Mouse (Mus musculus) lung, embryonic 16.5 days (tissue): ENCODE measurements around the gene Rhod. TPM values are rescaled to one million over a fixed set of nuclear protein-coding genes. Genes with fewer than 3 reads are reported as not detected.
"Not testable (repeated sequence)": the region's sequence is repeated elsewhere in the genome, so short reads cannot be mapped to it uniquely, and the experiment has no call there.

Experiments
- ATAC-seq: fragments of 200-750 bp; cut with Nextera tagmentation; 2 replicates; pipeline ENCODE4 v1.8.0; 2017; ENCODE audit warnings: low read depth, mild to moderate bottlenecking, moderate library complexity
- H3K27ac ChIP-seq: fragments of 300-500 bp; sonication (generic); 2 replicates; pipeline ENCODE4 v1.5.1; 2014; ENCODE audit warnings: mild to moderate bottlenecking, control low read depth, low read length
- H3K27me3 ChIP-seq: fragments of 300-500 bp; sonication (generic); 2 replicates; pipeline ENCODE4 v1.6.1; 2014; ENCODE audit warnings: low read depth, low read length, mixed read lengths; ENCODE audit not compliant: control insufficient read depth, insufficient read depth
- H3K36me3 ChIP-seq: fragments of 300-500 bp; sonication (generic); 2 replicates; pipeline ENCODE4 v1.6.1; 2014; ENCODE audit warnings: low read length; ENCODE audit not compliant: control insufficient read depth, insufficient read depth
- H3K4me1 ChIP-seq: fragments of 300-500 bp; sonication (generic); replicated peaks from 2 replicates; pipeline ENCODE4 v1.6.1; 2014; ENCODE audit warnings: low read length, mixed read lengths; ENCODE audit not compliant: control insufficient read depth, insufficient read depth
- H3K4me2 ChIP-seq: fragments of 300-500 bp; sonication (generic); 2 replicates; pipeline ENCODE4 v1.6.1; 2014; ENCODE audit warnings: low read depth, low read length, control low read depth
- H3K4me3 ChIP-seq: fragments of 300-500 bp; sonication (generic); 2 replicates; pipeline ENCODE4 v1.5.1; 2014; ENCODE audit warnings: mild to moderate bottlenecking, low read length, control low read depth
- H3K9ac ChIP-seq: fragments of 300-500 bp; sonication (generic); 2 replicates; pipeline ENCODE4 v1.6.1; 2014; ENCODE audit warnings: low read length, control low read depth
- H3K9me3 ChIP-seq: fragments of 300-500 bp; sonication (generic); 2 replicates; pipeline ENCODE4 v1.6.1; 2016; ENCODE audit warnings: low read length; ENCODE audit not compliant: control insufficient read depth
- WGBS: fragments of 180-500 bp; shearing (Covaris S2); extraction: QIAGEN DNeasy Blood & Tissue Kit; methylation state at CpG from one replicate; pipeline ENCODE4 v1.1.7; 2014; 5-methylcytosine and 5-hydroxymethylcytosine counted together
- polyA plus RNA-seq: library from polyadenylated mRNA; unstranded; fragments of >200 nt; fragmentation: Nextera tagmentation; extraction: Ambion mirVana; gene quantifications from 2 replicates; pipeline ENCODE4 v1.2.1, GENCODE M21; 2015

Gene Rhod
- polyA plus RNA-seq, 1 experiment from 2014 or later, result 34.9 TPM

DNA sequence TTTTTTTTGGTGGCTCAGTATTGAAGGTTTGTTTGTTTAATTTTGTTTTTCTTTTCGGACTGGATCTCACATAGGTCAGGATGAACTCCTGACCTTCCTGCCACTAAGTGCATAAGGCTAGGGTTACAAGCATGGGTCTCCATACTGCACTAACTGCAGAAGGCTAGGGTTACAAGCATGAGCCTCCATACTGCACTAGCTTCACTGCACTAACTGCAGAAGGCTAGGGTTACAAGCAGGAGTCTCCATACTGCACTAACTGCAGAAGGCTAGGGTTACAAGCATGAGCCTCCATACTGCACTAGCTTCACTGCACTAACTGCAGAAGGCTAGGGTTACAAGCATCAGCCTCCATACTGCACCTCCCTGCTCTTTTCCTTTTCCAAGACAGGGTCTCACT is 14.8 kb upstream of the Rhod start:
- not testable (repeated sequence) for H3K9me3 ChIP-seq, ATAC-seq, H3K9ac ChIP-seq, H3K27ac ChIP-seq, H3K27me3 ChIP-seq, H3K4me1 ChIP-seq, H3K4me3 ChIP-seq, H3K36me3 ChIP-seq, H3K4me2 ChIP-seq
- WGBS, result 19% methylated on average over 1 of the region's 1 CpGs

DNA sequence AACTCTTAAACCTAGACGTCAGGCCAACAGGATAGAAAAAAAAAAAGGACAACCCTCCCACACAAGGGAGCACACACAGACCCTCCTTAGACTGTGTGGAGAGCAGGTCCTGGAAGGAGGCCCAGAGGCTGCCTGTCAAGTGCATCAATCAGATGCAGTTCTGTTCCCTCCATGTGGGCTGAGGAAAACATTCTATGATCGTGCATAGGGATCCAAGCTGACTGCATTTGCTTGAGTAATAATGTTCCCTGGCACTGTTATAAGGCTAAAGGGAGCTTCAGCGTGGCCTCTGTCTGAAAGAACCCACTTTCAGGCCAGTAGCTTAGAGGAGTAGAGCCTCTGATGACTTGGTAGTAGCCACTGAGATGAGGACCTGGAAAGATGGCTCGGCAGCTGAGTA is 13.3 kb upstream of the Rhod start:
- Histone ChIP-seq H3K27ac (no peak overlapping the region), H3K4me3 (no peak overlapping the region), H3K9me3 (no peaks in the 10 kb centered on the region), H3K36me3 (no peaks in the 10 kb centered on the region), H3K4me1 (no peaks in the 10 kb centered on the region), H3K9ac (no peak overlapping the region), H3K4me2 (no peak overlapping the region), H3K27me3 (no peaks in the 10 kb centered on the region)
- 39% methylated on average over 4 of the region's 4 CpGs for WGBS
- ATAC-seq, result no peak

DNA sequence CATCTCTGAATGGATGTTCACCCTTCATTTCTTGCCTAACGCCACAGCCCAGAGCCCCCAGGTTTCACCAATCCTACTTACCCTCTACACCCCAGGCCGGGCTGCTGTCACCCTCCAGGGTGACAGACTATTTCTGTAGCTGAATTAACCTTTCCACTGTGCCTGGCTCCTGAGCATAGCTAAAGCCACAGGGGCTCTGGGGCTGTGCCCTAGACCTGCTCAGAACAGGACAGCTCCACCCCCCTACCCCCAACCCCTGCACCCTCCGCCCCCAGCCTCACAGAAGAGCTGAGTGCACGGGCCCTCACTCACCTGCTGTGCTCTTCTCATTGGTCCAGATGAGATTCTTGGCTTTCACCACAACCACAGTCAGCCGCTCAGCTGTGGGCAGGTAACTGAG is 12.7 kb upstream of the Rhod start:
- Histone ChIP-seq H3K4me1 (no peaks in the 10 kb centered on the region), H3K4me3 (no peak overlapping the region), H3K27me3 (no peaks in the 10 kb centered on the region), H3K9me3 (no peaks in the 10 kb centered on the region), H3K36me3 (no peaks in the 10 kb centered on the region), H3K27ac (no peak overlapping the region), H3K4me2 (no peak overlapping the region), H3K9ac (no peak overlapping the region)
- WGBS, result 30% methylated on average over 5 of the region's 5 CpGs
- ATAC-seq, result no peak

DNA sequence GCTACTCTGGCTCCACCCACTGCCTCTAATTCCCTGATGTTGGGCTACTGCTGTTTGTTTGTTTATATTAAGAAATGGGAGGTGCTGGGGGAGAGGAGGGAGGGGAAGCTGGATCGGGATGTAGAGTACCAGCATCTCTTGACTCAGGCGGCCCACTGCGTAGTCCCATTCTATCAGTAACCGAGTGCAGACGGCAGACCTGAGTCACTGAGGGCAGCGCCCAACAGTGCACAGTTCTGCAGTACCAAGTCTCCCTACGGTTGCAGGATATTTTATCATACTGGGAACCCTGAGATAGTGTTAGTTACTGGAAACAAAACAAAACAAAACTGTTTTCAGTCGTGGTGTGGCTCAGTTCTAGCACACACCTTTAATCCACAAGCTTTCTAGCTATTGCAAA is 11.9 kb upstream of the Rhod start:
- Histone ChIP-seq H3K9me3 (no peaks in the 10 kb centered on the region), H3K27me3 (no peaks in the 10 kb centered on the region), H3K27ac (no peak overlapping the region), H3K4me2 (no peak overlapping the region), H3K9ac (no peak overlapping the region), H3K36me3 (no peaks in the 10 kb centered on the region), H3K4me3 (no peak overlapping the region), H3K4me1 (no peaks in the 10 kb centered on the region)
- ATAC-seq, result no peak
- 56% methylated on average over 8 of the region's 8 CpGs for WGBS

DNA sequence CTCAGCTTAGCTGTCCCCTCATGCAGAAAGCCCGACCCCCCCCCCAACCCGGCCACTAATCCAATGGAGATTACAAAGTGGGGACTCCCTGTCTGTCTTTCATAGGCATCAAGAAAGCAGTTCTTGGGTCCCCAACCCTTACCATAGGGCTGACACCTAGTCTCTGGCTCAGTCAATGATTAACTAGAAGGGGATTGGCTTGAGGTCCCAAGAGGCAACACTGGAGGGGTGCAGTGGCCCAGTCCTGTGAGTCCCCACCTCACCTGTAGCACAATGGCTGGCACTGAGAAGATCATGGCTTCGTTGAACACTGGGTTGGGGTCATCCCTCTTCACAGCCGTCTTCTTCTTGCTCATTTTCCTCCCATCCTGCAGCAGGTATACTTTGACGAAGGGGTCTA is 11.4 kb upstream of the Rhod start:
- ATAC-seq, result no peak
- Histone ChIP-seq H3K27ac (no peak overlapping the region), H3K27me3 (no peaks in the 10 kb centered on the region), H3K36me3 (no peaks in the 10 kb centered on the region), H3K9me3 (no peaks in the 10 kb centered on the region), H3K4me1 (no peaks in the 10 kb centered on the region), H3K9ac (no peak overlapping the region), H3K4me2 (no peak overlapping the region), H3K4me3 (no peak overlapping the region)
- 49% methylated on average over 5 of the region's 5 CpGs for WGBS

DNA sequence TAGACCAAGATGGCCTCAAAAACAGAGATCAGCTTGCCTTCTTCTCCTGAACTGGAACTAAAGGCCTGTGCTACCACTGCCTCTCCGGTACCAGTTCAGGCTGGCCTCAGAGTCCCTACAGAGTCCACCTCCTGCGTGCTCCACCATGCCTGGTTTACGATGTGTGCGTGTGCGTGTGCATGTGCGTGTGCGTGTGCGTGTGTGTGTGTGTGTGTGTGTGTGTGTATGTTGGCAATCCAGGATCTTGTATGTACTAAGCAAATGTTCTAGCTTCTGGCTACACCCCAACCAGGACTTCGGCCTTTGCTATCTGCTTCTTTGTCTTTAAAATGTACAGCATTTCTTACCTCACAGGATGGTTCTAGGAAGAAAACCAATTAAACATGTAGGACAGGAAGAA is 10.0 kb upstream of the Rhod start:
- WGBS, result 92% methylated on average over 9 of the region's 9 CpGs
- H3K27me3 ChIP-seq, result no peaks in the 10 kb centered on the region

DNA sequence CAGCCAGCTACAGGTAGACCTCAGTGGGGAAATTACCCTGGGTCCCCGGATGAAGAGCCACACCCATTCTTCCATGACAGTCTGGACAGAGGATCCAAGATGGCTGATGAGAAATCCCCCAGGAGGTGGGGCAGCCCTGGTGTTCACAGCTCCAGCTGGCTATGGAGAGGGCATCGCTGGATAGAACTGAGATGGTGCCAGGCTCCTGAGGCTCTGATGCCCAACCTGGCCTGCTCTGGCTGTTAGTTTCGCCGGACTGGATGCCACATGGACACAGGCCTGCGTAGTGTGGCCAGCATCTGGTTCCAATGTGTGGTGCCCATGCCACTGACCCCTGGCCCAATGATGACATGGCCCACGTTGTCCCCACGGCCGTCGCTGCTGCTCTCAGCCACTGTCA is 8.2 kb upstream of the Rhod start:
- ATAC-seq, result no peak
- 87% methylated on average over 9 of the region's 9 CpGs for WGBS
- no peaks in the 10 kb centered on the region for H3K27me3 ChIP-seq
- H3K36me3 ChIP-seq, result no peaks in the 10 kb centered on the region
- H3K9ac ChIP-seq, result no peak overlapping the region
- H3K4me2 ChIP-seq, result no peak overlapping the region
- no peaks in the 10 kb centered on the region for H3K9me3 ChIP-seq
- H3K27ac ChIP-seq, result no peak overlapping the region
- no peak overlapping the region for H3K4me3 ChIP-seq
- peaks cover under 1% of the 10 kb centered on the region; the same call in 1 of the 2 replicates for H3K4me1 ChIP-seq

More for the DNA sequence above, 10.0 kb upstream of the Rhod start:
- Histone ChIP-seq H3K9me3 (no peaks in the 10 kb centered on the region), H3K4me2 (no peak overlapping the region), H3K4me3 (no peak overlapping the region), H3K9ac (no peak overlapping the region), H3K4me1 (no peaks in the 10 kb centered on the region), H3K27ac (no peak overlapping the region), H3K36me3 (no peaks in the 10 kb centered on the region)
- no peak for ATAC-seq

DNA sequence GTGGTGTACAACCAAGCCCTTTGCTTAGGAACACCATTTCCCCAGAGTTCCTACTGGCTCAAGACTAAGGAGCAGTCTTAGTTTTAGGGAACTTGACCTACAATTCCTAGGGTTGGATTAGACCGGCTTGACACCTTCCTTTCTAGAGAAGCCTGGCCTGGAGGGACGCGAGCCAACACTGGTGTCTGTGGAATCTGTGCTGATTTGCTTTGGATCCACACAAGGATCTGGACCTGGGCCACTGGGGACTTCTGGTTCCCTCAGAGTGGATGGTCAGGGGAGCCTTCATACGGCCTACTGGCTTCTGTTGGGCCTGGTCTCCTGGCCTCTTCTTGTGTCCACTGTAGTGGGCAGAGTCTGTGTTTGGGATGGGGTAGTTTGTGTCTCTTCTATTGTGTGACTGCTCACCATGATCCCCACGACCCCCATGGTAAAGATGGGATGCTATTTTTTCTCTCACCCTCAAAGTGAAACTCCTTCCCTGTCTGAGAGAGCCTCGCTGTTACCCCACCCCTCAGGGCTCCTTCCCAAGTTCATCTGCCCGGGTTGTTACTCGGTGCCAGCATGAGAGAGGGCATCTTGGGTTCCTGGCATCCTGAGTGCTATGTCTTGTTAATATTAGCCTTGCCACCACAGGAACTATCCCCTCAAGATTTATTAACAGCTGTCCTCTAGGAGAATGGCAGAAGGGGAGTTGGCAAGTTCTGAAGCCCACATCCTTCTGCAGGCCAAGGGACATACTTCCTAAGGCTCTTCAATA is 7.6 kb upstream of the Rhod start:
- H3K4me2 ChIP-seq, result no peak overlapping the region
- H3K4me3 ChIP-seq, result no peak overlapping the region
- H3K36me3 ChIP-seq, result no peaks in the 10 kb centered on the region
- peaks cover 6% of the 10 kb centered on the region for H3K4me1 ChIP-seq
- WGBS, result 81% methylated on average over 8 of the region's 8 CpGs
- no peak for ATAC-seq
- H3K27ac ChIP-seq, result no peak overlapping the region
- no peak overlapping the region for H3K9ac ChIP-seq
- H3K27me3 ChIP-seq, result no peaks in the 10 kb centered on the region
- no peaks in the 10 kb centered on the region for H3K9me3 ChIP-seq

DNA sequence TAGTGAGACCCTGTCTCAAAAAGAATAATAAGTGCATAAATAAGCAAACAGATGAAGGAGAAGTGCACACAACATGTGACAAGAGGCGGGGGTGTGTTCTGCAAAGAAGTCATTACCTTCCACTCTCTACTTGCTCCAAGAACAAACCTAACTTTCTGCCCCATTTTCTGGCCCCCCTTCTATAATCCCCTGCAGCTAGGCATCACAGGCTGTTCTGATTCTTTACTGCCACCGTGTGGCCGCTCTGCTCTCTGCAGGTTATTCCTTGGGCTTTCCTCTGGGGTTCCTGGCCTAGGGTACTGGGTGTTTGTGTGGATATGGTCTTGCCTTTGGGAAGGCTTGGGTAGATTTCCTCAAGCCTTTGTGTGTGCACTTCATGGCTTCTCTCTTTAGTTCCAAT is 3.2 kb upstream of the Rhod start:
- no peak overlapping the region for H3K4me3 ChIP-seq
- no peaks in the 10 kb centered on the region for H3K9me3 ChIP-seq
- 6% methylated on average over 3 of the region's 3 CpGs for WGBS
- peak; percentile 21; the same call in 1 of the 2 replicates for ATAC-seq
- H3K27ac ChIP-seq, result peak overlapping the region; percentile 65
- peaks cover 33% of the 10 kb centered on the region for H3K4me1 ChIP-seq
- no peak overlapping the region for H3K9ac ChIP-seq
- no peaks in the 10 kb centered on the region for H3K27me3 ChIP-seq
- no peaks in the 10 kb centered on the region for H3K36me3 ChIP-seq
- H3K4me2 ChIP-seq, result no peak overlapping the region
